Mouse (Mus musculus): ENCODE results near the gene Batf3. TPM values are rescaled to one million over a fixed set of nuclear protein-coding genes. Genes with fewer than 3 reads are reported as not detected.

The Batf3 gene
- polyA plus RNA-seq, 1 experiment: not detected

DNA sequence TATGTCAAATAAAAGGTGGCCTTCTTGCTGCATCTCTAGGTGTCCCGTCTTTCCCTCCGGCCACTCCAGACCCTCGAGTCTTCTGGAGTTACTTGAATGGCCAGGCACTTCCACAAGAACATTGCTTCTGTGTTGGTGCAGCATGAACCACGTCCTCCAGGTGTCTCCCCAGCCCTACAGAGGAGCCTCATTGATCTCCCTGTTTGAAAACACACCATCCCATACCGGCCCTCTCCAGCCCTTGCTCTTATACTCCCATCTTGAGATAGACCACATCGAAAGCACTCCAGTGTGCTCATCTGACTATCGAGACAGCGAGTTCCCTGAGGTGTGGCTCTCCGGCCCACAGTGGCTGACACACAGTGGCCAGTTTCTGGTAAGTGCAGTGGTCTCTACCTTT, 2.6 kb upstream of the Batf3 start:
- H3K4me3 ChIP-seq (ENCODE audit: insufficient read depth, low read depth, low read length): no peak overlapping the region
- WGBS: 82% methylated on average over 9 of the region's 9 CpGs
- H3K4me1 ChIP-seq (ENCODE audit: control insufficient read depth, insufficient read depth, low read length): peaks cover 23% of the 10 kb centered on the region
- H3K27ac ChIP-seq (ENCODE audit: insufficient read depth, low read depth, low read length): no peak overlapping the region
- peak; percentile 24; the same call in 1 of the 2 replicates for TF ChIP-seq CTCF (IDR thresholded peaks at IDR 0.05; ENCODE audit: insufficient read depth, low read depth, low read length)
- TF ChIP-seq POLR2A (IDR thresholded peaks at IDR 0.05; ENCODE audit: insufficient read depth, low read depth, low read length): no peak

DNA sequence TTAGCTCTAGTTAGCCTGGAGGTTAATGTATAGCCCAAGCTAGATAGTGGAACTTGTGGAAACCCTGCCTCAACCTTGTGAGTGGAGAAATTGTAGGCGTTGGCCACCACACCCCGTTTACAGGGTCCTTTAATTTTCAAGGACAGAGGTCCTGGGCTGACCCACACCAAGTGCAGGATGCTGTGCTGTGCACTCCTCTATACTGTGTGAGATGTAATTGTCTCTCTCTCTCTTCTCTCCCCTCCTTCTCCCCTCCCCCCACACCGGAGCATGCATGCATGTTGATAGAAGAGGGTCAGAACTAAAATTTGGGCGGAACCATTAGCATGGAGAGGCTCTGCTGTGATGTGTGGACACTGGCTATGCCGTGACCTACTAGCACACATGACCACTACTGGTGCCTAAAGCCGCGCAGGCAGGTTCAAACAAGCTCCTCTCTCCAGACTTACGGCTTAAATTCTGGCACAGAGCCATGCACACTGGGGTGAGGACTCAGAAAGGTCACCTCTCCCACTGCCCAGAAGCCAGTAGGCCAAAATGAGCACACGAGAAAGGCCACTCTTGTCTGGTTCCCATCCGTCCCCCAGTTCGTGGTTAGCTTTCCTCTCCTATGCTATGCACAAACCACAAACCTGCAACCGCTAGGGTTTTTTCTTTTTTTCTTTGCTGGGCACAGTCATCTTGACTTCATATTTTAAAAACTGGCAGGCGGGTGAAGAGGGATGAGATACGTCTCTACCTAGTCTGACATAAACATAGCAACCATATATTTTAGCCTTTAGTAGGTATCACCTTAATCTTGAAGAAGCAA, 571 bp upstream of the Batf3 start:
- 71% methylated on average over 14 of the region's 14 CpGs for WGBS
- Histone ChIP-seq H3K4me1 (ENCODE audit: control insufficient read depth, insufficient read depth, low read length) (peaks cover 31% of the 10 kb centered on the region), H3K4me3 (ENCODE audit: insufficient read depth, low read depth, low read length) (no peak overlapping the region)

DNA sequence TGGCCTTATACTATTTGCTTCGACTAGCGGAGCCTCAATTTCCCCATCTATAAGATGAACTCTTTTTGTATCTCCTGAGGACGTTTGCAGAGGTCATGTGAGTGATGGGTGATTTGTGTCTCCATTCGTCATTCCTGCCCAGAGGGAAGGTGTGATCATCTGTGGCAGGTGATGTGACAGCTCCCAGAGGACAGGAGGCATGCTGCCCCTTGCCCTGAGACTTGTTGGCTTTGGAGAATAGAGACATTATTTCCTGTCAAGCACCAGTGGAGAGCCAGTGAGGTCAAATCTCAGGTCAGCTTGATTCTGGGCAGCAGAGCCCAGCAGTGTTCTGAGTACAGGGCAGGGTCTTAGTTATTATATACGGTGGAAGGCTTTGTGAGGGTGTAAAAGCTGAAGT, 1.5 kb downstream of the Batf3 start:
- 59% methylated on average over 5 of the region's 5 CpGs for WGBS
- Histone ChIP-seq H3K27ac (ENCODE audit: insufficient read depth, low read depth, low read length) (no peak overlapping the region), H3K4me1 (ENCODE audit: control insufficient read depth, insufficient read depth, low read length) (peaks cover 34% of the 10 kb centered on the region), H3K4me3 (ENCODE audit: insufficient read depth, low read depth, low read length) (no peak overlapping the region)
- no peak for TF ChIP-seq CTCF (IDR thresholded peaks at IDR 0.05; ENCODE audit: insufficient read depth, low read depth, low read length)
- TF ChIP-seq POLR2A (IDR thresholded peaks at IDR 0.05; ENCODE audit: insufficient read depth, low read depth, low read length): no peak

More for the DNA sequence above, 571 bp upstream of the Batf3 start:
- no peak overlapping the region for H3K27ac ChIP-seq (ENCODE audit: insufficient read depth, low read depth, low read length)
- TF ChIP-seq CTCF (IDR thresholded peaks at IDR 0.05; ENCODE audit: insufficient read depth, low read depth, low read length): no peak
- TF ChIP-seq POLR2A (IDR thresholded peaks at IDR 0.05; ENCODE audit: insufficient read depth, low read depth, low read length): no peak

DNA sequence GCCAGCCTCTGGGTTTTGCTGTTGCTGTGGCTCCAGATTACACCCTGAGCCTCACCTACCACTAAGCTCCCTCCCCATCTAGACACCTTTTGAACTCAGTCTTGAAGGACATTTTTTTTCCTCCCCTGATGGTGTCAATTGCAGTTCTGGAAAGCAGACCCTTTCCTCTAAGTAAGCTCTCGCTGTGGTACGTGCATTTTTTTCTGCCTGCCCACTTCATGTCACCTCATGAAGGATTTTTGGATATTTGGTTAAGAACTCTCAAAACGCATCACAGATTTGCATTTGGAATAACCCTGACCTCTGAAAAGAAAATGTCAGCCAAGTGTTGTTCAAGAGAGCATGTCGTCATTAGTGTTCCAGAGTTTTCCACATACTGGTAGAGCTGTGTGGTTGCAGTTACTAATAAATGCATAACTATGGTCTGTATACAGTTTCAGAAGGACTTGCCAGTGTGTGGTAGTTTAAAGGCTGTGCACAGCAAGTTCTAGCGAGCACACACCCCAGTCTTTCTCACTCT, 2.2 kb downstream of the Batf3 start:
- H3K4me1 ChIP-seq (ENCODE audit: control insufficient read depth, insufficient read depth, low read length): peaks cover 30% of the 10 kb centered on the region
- no peak for TF ChIP-seq CTCF (IDR thresholded peaks at IDR 0.05; ENCODE audit: insufficient read depth, low read depth, low read length)
- TF ChIP-seq POLR2A (IDR thresholded peaks at IDR 0.05; ENCODE audit: insufficient read depth, low read depth, low read length): no peak
- WGBS: 78% methylated on average over 5 of the region's 5 CpGs

DNA sequence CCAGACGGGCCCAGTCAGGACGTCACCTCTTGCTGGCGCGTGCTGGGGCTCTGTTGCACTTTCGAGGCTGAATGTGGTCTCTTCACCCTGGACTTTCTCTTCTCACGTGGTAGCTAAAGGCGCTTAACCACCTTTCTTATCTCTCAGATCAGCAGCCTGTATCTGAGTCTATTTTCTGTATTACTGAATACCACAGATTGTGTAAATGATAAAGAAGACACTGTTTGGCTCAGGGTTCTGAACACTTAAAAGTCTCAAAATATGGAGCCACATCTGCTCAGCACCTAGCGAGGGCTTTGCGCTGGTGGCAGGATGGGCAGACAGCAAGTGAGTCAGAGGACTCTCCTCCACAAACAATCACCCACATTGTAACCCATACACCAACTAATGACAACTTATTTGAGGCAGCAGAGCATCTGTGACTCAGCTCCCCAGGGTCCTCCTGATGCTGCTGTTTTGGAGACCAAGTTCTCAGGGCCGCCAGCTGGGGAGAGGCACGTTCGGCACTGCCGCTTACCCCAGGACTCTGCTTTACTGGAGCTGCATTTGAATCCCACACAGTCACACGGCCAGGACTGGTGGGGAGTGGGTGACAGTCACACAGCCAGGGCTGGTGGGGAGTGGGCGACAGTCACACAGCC, 5.2 kb downstream of the Batf3 start:
- Histone ChIP-seq H3K4me1 (ENCODE audit: control insufficient read depth, insufficient read depth, low read length) (peaks cover 28% of the 10 kb centered on the region), H3K27ac (ENCODE audit: insufficient read depth, low read depth, low read length) (peak overlapping the region; percentile 50), H3K4me3 (ENCODE audit: insufficient read depth, low read depth, low read length) (no peak overlapping the region)
- TF ChIP-seq POLR2A (IDR thresholded peaks at IDR 0.05; ENCODE audit: insufficient read depth, low read depth, low read length) (no peak), CTCF (IDR thresholded peaks at IDR 0.05; ENCODE audit: insufficient read depth, low read depth, low read length) (no peak)
- 54% methylated on average over 15 of the region's 15 CpGs for WGBS

More for the DNA sequence above, 2.2 kb downstream of the Batf3 start:
- H3K4me3 ChIP-seq (ENCODE audit: insufficient read depth, low read depth, low read length): no peak overlapping the region
- H3K27ac ChIP-seq (ENCODE audit: insufficient read depth, low read depth, low read length): no peak overlapping the region

DNA sequence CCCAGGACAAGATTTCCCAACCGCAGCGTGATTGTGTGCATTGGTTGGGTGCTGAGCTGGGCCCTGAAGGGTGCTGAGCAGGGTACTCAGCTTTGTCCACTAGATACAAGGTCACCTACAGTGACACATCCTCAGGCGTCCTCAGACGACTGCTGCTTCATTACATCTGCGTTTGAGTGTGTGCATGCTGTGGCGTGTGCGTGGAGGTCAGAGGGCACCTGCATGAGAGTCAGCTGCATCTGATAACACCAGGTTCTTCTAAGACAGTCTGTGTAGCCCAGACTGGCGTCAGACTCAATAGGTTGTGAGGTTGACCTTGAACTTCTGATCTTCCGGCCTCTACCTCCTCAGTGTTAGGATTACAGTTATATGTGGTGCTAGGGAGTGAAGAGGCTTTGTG, 7.6 kb downstream of the Batf3 start:
- TF ChIP-seq CTCF (IDR thresholded peaks at IDR 0.05; ENCODE audit: insufficient read depth, low read depth, low read length): no peak
- TF ChIP-seq POLR2A (IDR thresholded peaks at IDR 0.05; ENCODE audit: insufficient read depth, low read depth, low read length): no peak
- 95% methylated on average over 9 of the region's 9 CpGs for WGBS

DNA sequence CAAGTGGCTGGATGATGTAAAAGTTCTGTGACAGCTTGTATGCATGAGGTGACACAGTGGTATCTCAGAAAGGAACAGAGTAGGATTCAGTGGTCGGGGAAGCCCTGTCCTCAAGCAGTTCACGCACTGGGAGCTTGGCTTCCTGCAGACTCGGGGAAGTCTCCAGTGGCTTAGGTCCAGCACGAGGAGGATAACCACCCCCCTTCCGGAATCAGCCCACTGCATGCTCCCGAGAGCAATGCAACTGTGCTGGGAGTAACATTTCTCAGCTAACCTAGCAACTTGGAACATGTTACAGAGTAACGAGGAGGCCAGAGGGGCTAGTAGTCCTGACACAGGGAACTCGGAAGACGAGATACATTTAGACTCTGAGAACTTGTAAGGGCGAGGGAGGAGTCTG, 9.7 kb downstream of the Batf3 start:
- Histone ChIP-seq H3K4me3 (ENCODE audit: insufficient read depth, low read depth, low read length) (no peak overlapping the region), H3K27ac (ENCODE audit: insufficient read depth, low read depth, low read length) (no peak overlapping the region), H3K4me1 (ENCODE audit: control insufficient read depth, insufficient read depth, low read length) (peaks cover 17% of the 10 kb centered on the region)
- no peak for TF ChIP-seq POLR2A (IDR thresholded peaks at IDR 0.05; ENCODE audit: insufficient read depth, low read depth, low read length)
- 60% methylated on average over 10 of the region's 10 CpGs for WGBS

More for the DNA sequence above, 7.6 kb downstream of the Batf3 start:
- H3K27ac ChIP-seq (ENCODE audit: insufficient read depth, low read depth, low read length): no peak overlapping the region
- no peak overlapping the region for H3K4me3 ChIP-seq (ENCODE audit: insufficient read depth, low read depth, low read length)
- peaks cover 21% of the 10 kb centered on the region for H3K4me1 ChIP-seq (ENCODE audit: control insufficient read depth, insufficient read depth, low read length)

DNA sequence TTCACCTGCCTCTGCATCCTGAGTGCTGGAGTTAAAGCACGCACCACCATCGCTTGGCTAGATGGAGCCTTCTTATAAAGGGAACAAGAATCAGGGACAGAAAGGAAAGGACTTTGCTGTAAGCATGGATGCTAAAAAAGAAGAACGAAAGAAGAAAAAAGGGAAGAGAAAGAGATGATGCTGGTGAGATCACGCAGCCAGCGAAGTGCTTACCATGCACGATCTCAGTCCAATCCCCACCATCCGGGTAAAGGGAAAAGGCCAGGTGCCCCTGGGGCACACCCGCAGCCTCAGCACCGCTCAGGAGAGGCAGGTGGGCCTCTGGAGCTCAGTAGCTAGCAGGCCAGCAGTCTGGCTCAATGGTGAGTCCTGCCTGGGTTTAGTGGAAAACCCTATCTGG, 12.3 kb downstream of the Batf3 start:
- TF ChIP-seq POLR2A (IDR thresholded peaks at IDR 0.05; ENCODE audit: insufficient read depth, low read depth, low read length) (no peak), CTCF (IDR thresholded peaks at IDR 0.05; ENCODE audit: insufficient read depth, low read depth, low read length) (no peak)
- 90% methylated on average over 9 of the region's 9 CpGs for WGBS
- Histone ChIP-seq H3K4me3 (ENCODE audit: insufficient read depth, low read depth, low read length) (no peak overlapping the region), H3K4me1 (ENCODE audit: control insufficient read depth, insufficient read depth, low read length) (0 out of 2 replicates have a peak, but pooled peaks cover 5% of the 10 kb centered on the region), H3K27ac (ENCODE audit: insufficient read depth, low read depth, low read length) (no peak overlapping the region)

DNA sequence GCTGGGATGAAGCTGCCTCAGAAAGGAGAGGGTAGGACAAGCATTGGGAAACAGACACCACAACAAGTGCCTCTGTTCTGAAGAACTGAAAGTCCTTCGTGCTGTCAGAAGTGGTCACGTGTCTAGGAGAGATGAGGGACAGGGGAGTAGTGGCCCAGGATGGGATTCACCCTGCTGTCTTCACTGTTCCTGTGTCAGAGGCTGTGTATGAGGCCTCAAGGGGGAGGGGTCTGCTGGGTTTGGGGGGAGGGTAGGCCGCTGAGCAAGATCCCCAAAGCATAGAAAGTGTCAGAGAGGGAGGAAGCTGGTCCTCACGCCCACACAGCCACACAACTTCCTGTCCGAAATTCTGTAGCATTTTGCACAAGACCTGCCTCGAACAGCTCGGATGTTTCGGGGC, 13.5 kb downstream of the Batf3 start:
- H3K4me1 ChIP-seq (ENCODE audit: control insufficient read depth, insufficient read depth, low read length): 0 out of 2 replicates have a peak, but pooled peaks cover 5% of the 10 kb centered on the region
- no peak for TF ChIP-seq POLR2A (IDR thresholded peaks at IDR 0.05; ENCODE audit: insufficient read depth, low read depth, low read length)
- 73% methylated on average over 8 of the region's 8 CpGs for WGBS
- no peak overlapping the region for H3K4me3 ChIP-seq (ENCODE audit: insufficient read depth, low read depth, low read length)
- no peak overlapping the region for H3K27ac ChIP-seq (ENCODE audit: insufficient read depth, low read depth, low read length)

Data from olfactory bulb, adult 2 months (tissue).